Mouse (Mus musculus): ENCODE measurements around the gene Lilra6. TPM values are rescaled to one million over a fixed set of nuclear protein-coding genes. Genes with fewer than 3 reads are reported as not detected.
"Not testable (repeated sequence)": the region's sequence is repeated elsewhere in the genome, so short reads cannot be mapped to it uniquely, and the experiment has no call there.

Gene Lilra6
- total RNA-seq (2021) = not detected
- long read RNA-seq, experiment 1 = 0 reads
- long read RNA-seq, experiment 2 = 0 reads

DNA sequence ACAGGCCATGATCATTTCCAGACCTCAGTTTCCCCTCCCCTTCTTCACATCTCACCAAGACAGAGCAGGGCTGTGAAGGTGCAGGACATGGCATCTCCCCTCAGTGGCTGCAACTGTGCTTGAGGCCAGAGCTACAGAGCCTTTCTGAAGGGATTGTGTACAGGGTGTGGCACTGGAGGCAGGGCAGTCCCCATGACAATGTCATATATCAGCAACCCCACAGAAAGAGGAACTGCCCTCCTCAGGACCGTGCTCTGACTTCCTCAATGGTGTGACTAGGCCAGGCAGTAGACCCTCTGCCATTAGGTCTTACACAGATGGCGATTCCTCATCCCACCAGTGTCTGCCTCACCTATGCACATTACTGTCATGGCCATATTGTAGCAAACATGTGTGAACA lies at the start of gene Lilra6:
Gene Lilra6 (minus strand): TSS at position 117 of the 400 bp plus-strand sequence.
- DNase-seq (ENCODE audit: low spot score in 2 of 2); H3K4me3 ChIP-seq; H3K27ac ChIP-seq: not testable (repeated sequence)

DNA sequence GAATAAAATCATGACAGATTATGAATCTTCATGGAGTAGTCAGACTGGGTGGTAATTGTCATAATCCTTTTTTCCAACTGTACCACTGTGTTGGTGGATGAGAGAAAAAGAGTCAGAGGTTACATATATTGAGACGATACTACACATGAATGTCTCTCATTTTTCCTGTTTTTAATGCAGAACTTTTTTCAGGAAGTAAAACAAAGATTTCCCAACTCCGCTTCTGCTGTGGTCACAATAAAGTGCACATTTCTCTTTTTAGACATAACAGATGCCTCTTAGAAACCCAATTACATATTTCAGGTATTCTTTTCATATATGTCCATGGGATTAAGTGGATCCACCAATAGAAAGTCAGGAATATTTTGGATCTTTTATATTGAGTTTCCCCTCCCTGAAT lies 46.7 kb upstream of the Lilra6 start:
- TF ChIP-seq CTCF (conservative IDR thresholded peaks at IDR 0.05) = no peak
- Histone ChIP-seq H3K4me3 (no peak overlapping the region), H3K27ac (no peak overlapping the region)
- no peak for DNase-seq (ENCODE audit: low spot score in 2 of 2)

DNA sequence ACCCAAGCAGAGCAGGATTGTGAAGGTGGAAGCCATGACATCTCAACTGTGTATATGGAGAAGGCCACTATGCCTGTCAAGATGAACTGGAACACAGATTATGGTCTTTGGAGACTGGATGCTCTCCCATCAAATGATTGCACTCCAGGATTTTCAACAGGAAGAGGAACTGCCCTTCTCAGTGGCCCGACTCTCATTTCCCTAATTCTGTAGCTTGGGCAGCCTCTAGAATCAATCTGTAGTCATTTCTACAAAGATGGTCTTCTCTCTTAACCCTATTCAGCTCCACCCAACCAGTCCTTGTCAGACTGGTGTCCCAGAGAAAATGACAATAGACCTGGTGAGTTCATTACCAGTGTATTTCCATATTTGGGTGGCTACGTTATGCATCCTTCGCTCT lies 42.1 kb upstream of the Lilra6 start:
- no peak for TF ChIP-seq CTCF (conservative IDR thresholded peaks at IDR 0.05)

DNA sequence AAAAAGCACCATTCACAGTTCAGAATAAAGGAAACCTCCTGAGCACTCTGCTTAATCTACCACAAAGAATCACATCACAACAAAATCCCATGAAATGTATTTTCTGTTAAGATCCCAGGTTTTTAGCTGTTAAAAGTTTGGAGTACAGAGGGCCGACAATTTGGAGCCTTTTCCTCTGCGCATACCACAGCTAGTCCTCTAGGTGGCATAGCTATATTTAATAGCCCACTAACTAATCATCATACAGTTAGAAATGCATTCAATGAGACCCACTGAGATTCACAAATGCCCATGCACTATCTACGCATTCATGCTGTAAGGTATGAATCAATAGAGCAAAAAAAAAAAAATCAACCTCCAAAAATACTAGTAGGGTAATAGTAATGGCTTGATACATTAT lies 33.9 kb upstream of the Lilra6 start:
- DNase-seq (ENCODE audit: low spot score in 2 of 2) = no peak
- H3K27ac ChIP-seq = no peak overlapping the region
- peak; percentile 68 for TF ChIP-seq CTCF (conservative IDR thresholded peaks at IDR 0.05)

More for the DNA sequence above, 42.1 kb upstream of the Lilra6 start:
- H3K4me3 ChIP-seq = no peak overlapping the region
- H3K27ac ChIP-seq = no peak overlapping the region
- DNase-seq (ENCODE audit: low spot score in 2 of 2) = no peak

DNA sequence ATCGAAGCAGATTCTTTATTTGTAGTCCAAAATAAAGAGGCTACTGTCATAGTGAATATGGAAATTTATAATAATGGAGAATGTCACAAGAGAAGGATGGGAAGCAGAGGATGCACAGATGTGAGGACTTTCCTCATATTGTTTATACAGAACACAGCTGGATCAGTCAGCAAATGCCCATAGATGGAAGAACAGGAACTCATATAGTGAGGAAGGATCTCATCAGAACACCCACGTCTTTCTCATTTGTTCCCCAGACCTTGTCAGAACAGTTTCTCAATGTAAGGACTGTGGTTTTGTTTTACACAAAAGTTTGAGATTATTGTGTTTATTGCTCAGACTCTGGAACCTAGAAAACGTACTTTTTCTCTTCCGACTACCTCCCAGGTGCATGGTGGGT lies 32.9 kb upstream of the Lilra6 start:
- H3K27ac ChIP-seq = no peak overlapping the region
- no peak for TF ChIP-seq CTCF (conservative IDR thresholded peaks at IDR 0.05)
- no peak overlapping the region for H3K4me3 ChIP-seq
- DNase-seq (ENCODE audit: low spot score in 2 of 2) = no peak

More for the DNA sequence above, 33.9 kb upstream of the Lilra6 start:
- no peak overlapping the region for H3K4me3 ChIP-seq

DNA sequence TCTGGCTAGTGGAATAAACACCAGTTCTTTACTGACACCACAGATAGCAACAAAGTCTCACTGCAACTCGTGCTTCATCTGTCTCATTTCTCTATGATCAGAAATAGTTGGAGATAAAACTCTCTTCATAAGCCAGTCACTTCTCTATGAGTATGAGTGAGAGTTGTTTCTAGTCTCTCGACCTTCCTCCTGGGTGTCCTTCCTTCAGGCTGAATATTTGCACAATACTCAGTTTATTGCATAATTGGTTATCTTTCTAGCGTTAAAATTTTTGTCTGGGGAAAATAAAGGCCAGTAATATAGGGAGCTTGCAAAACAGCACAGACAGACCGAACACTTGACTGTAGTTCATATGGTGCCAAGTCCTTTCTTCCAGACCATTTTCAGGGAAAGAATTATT lies 30.8 kb upstream of the Lilra6 start:
- no peak for TF ChIP-seq CTCF (conservative IDR thresholded peaks at IDR 0.05)
- no peak for DNase-seq (ENCODE audit: low spot score in 2 of 2)

DNA sequence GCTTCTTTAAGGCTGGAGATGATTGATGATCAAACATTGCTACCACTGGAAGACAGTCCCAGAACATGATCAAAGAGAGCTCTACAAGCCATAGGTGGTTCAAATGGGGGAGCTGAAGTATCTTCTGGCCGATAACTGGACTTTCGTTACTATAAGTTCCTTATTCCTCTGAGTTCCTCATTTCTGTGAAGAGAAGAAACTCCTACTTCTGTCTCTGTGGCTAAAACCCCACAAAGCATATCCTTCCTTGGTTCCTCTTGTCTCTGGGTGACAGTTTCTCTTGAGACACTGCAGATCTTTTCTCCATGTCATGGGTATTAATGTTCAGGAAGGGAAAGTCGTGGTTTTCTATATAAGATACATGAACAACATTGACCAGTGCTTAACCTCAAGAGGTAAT lies 25.6 kb upstream of the Lilra6 start:
- no peak overlapping the region for H3K4me3 ChIP-seq
- no peak for DNase-seq (ENCODE audit: low spot score in 2 of 2)
- TF ChIP-seq CTCF (conservative IDR thresholded peaks at IDR 0.05) = no peak

More for the DNA sequence above, 30.8 kb upstream of the Lilra6 start:
- Histone ChIP-seq H3K27ac (no peak overlapping the region), H3K4me3 (no peak overlapping the region)

DNA sequence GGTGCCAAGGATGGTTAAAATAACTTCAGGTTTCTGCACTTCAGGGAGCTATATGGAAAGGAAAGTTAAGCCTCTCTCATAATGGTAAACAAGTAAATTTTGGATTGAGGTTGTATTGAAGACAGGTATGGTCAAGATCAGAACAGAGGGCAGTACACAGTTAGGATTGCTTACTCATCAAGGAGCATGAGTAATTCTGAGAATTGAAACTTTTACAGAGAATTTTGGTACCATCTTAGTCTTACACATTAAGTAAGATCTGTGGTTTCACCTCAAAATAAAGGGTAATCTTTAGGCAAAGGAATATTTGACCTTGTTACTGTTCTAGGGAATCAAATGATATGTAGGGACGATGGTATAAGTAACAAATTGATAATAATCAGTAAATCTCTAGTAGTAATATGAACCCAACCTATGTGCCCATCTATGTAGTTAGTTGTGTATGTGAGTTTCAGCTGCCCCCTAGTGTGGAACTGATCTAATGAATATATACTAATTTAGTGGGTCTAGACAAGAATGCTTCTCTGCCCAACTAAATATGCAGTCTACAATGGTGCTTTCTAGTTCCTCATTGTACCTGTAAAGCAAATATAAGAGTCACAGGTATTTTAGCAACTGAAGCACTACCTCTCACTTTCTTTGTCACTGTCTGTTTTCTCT lies 24.7 kb upstream of the Lilra6 start:
- Histone ChIP-seq H3K4me3 (no peak overlapping the region), H3K27ac (no peak overlapping the region)
- DNase-seq (ENCODE audit: low spot score in 2 of 2) = no peak
- TF ChIP-seq CTCF (conservative IDR thresholded peaks at IDR 0.05) = peak; percentile 50

More for the DNA sequence above, 25.6 kb upstream of the Lilra6 start:
- H3K27ac ChIP-seq = no peak overlapping the region

DNA sequence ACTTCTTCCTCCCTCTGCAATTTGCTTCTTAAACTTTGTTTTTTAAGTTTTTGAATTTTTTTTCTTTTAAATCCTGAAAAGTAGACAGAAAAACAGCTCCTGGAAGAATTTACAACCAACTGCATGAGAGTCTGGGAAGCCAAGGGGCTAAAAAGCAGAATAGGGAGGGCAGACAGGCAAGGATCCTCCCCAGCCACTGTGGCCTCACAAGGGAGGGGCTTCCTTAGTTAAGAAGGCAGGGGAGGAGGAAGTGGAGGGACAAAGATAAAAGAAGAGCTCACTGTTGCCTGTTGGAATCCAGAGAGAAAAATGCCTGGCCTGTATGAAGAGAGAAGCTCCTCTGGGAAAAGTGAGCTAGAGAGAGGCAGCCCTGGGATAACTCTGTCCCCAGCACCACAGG lies 20.2 kb upstream of the Lilra6 start:
- not testable (repeated sequence) for DNase-seq (ENCODE audit: low spot score in 2 of 2); H3K4me3 ChIP-seq; H3K27ac ChIP-seq

DNA sequence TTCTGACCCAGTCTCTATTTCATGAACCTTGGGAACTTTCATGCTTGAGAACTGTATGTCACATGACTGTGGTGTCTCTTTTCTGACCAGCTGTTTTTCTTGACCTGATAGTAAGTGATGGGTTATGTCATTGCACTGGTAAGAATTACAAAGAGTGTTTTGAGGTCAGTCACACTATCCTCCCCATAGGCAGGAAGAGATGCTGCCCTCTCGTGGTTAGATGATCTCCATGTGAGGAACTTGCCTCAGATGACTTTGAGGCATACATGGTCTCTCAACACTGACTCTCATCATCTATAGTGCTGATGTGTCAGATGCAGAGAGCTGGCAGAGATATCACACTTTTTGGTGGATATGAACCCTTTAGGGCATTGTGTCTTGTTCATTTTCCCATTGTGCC lies 11.6 kb downstream of the Lilra6 start:
- DNase-seq (ENCODE audit: low spot score in 2 of 2) = no peak
- H3K4me3 ChIP-seq = no peak overlapping the region
- peak; percentile 38 for TF ChIP-seq CTCF (conservative IDR thresholded peaks at IDR 0.05)
- H3K27ac ChIP-seq = no peak overlapping the region

DNA sequence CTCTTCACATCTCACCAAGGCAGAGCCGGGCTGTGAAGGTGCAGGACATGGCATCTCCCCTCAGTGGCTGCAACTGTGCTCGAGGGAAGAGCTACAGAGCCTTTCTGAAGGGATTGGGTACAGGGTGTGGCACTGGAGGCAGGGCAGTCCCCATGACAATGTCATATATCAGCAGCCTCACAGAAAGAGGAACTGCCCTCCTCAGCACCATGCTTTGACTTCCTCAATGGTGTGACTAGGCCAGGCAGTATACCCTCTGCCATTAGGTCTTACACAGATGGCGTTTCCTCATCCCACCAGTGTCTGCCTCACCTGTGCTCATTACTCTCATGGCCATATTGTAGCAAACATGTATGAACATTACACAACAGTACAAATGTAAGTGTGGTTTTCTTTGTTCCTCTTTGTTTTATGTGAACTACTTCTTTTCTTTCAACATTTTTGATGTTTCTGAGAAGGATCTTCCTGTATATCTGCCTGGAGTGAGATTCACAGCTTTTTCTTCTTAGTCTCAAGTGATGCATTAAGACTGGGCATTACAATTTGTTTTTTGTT lies 17.2 kb downstream of the Lilra6 start, which contains the start of gene Gm14548:
Gene Gm14548 (minus strand): TSS at position 85 of the 555 bp plus-strand sequence.
- DNase-seq (ENCODE audit: low spot score in 2 of 2); H3K27ac ChIP-seq; H3K4me3 ChIP-seq: not testable (repeated sequence)

DNA sequence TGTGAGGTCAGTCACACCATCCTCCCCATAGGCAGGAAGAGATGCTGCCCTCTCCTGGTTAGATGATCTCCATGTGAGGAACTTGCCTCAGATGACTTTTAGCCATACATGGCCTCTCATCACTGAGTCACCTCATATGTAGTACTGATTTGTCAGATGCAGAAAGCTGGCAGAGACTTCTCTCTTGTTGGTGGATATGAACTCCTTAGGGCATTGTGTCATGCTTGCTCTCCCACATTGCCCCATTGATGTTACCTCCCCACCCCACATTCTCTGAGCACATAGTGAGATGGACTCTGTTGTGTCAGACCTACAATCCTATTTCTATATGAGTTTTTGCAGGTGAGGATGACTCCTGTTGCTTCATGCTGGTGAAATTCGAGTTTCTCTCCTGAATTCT lies 40.3 kb downstream of the Lilra6 start:
- not testable (repeated sequence) for H3K4me3 ChIP-seq; DNase-seq (ENCODE audit: low spot score in 2 of 2); H3K27ac ChIP-seq

Other genes with a start within 250 kb of the Lilra6 start
- 1 to 10 TPM; 5.3 to 5.6 TPM for gene Leng1, start 249.7 kb downstream of the Lilra6 start, total RNA-seq (2021)
- gene Tmc4, start 237.9 kb downstream of the Lilra6 start, total RNA-seq (2021) = 1 to 10 TPM; 4.3 to 9.7 TPM
- gene Tsen34, start 222.6 kb downstream of the Lilra6 start, total RNA-seq (2021) = 10 to 100 TPM; 80.2 to 84.8 TPM
- 100 to 1,000 TPM; 160 to 170 TPM for gene Mboat7, start 222.0 kb downstream of the Lilra6 start, total RNA-seq (2021)
- 100 to 1,000 TPM; 387 to 404 TPM for gene Rps9, start 211.5 kb downstream of the Lilra6 start, total RNA-seq (2021)
- gene Pirb, start 195.1 kb downstream of the Lilra6 start, total RNA-seq (2021) = under 1 TPM in 1 of 2 experiments, not detected in 1; 0.36 TPM
- not detected for gene Gm15448, start 89.8 kb downstream of the Lilra6 start, total RNA-seq (2021)
- gene Pira2, start 70.5 kb downstream of the Lilra6 start, total RNA-seq (2021) = not detected
- not detected for gene Gm14548, start 17.4 kb downstream of the Lilra6 start, total RNA-seq (2021)
- 1 to 10 TPM; 5.2 to 7.1 TPM for gene Lair1, start 147.7 kb upstream of the Lilra6 start, total RNA-seq (2021)
- 100 to 1,000 TPM; 526 to 562 TPM for gene Ttyh1, start 203.9 kb upstream of the Lilra6 start, total RNA-seq (2021)
- 100 to 1,000 TPM; 189 to 218 TPM for gene Leng8, start 221.5 kb upstream of the Lilra6 start, total RNA-seq (2021)
- 1 to 10 TPM; 5.6 to 6.6 TPM for gene Leng9, start 234.9 kb upstream of the Lilra6 start, total RNA-seq (2021)
- 1 to 10 TPM; 1.1 to 1.7 TPM for gene Cdc42ep5, start 249.4 kb upstream of the Lilra6 start, total RNA-seq (2021)

Data from layer of hippocampus, adult 2 months (tissue).